Mouse (Mus musculus) urinary bladder, postnatal 25 days (tissue): ENCODE measurements around the gene Klhl21.
A peak's percentile ranks its signal among the peaks of the same experiment; 100 is the strongest.
"Not testable (repeated sequence)": the region's sequence is repeated elsewhere in the genome, so short reads cannot be mapped to it uniquely, and the experiment has no call there.

Source experiments
- DNase-seq: peaks from one replicate; pipeline ENCODE4 v3.0.0; 2022; ENCODE audit warnings: low spot score

Gene Klhl21

DNA sequence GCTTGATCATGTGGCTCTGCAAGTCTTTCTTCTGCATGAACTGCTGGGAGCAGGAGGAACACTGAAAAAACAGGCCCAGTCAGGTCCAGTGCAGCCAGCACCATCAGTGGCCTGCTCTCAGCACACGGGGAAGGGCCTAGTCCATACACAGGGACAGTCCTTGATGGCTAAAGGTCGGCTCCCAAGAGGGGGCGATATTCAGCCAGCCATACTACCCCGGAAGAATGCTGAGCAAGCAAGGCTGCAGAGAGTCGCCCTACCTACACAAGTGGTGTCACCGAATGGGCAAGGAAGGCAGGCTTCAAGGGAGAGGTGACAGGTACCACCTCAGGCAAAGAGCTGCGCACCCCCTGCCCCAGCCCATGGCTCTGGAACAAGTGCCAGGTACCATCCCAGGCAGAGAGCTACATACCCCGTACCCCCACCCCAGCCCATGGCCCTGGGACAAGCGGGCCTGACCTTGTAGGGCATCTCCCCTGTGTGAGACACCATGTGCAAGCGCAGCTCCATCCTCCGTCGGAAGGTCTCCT is 13.0 kb downstream of the Klhl21 start:
- no peak for DNase-seq

DNA sequence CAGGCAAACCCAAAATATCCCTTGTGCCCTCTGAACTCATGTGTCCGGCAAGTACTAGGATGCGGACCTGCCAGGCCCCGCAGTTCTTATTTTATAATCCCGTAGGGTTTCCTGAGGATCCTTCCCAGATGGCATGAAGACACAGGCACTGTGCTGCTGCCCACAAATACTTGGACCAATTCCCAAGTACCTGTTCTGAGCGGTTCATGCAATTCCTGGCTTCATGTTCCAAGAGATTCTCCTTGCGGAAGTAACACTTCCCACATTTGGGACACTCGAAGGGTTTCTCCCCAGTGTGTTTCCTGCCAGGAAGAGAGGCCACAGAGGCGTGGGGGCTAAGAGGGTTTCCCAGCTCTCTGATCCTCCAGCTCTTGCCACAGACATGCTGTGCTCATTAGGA is 13.9 kb downstream of the Klhl21 start:
- DNase-seq: no peak

DNA sequence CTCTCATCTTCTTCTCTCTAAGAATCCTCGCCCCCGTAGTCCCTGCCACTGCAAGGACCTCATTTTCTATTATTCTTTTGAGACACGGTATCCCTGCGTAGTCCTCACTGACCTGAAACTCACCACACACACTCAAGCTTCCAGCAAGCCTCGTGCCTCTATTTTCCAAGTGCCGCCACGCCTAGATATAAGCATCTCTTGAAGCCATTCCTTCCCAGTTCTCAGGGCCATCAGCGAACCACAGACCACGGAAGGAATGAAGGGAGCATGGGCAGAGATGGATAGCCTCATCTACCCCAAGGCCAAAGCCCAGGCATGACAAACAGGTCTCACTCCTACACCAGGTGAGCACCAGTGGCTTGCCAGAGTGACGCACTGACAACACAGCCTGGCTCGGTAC is 15.9 kb downstream of the Klhl21 start:
- no peak for DNase-seq

DNA sequence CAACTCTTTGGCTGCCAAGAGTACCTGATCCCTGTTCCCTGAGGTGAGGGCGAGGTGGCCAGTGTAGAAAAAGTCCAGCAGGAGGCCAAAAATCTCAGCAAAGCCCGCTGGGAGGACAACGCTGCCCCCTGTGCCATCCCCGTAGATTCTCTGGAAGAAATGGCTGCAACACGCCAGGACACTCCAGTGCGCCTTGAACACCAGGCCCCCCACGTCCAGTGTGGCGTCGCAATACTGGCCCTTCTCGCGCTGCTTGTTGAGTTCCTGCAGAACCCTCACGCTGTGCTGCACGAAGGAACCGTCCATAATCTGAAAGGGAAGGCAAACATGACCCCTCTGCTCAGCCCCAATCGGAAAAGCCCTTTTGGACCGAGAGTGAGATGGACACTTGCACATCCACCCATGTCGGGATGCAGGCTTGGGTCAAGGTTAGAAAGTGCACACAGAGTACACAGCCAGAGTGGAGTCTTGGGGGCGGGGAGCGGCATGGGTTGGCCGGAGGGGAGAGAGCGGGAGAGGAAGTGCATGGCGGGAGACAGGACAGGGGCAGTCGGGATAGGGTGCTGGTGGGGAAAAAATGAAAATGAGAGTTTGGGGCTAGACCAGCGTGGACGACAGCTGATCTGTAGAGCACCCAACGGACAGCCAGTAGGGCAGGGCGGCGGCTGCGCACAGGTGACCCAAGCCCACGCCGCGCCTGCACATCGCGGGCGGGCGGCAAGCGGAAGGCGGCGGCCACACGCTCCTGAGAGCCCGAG is 18.3 kb downstream of the Klhl21 start:
- no peak for DNase-seq

DNA sequence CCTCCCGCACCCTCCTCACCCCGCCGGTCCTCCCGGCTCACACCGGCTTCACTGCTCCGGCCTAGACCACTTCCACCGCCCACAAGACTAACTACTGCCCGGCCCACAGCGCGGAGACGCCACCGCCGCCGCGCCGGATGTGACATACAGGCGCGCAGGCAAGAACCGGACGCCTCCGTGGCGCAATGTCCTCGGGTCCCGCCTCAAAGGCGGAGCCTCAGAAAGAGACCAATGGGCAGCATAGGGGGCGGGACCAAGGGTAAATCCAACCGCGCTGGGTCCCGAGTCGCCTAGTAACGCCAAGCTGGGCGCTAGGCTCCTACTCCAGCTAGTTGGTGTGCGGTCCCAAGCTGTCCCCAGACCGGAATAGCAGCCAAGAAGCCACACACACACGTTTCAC is 18.9 kb downstream of the Klhl21 start, which contains the start of gene Zbtb48:
Zbtb48 (minus strand) TSS at position 148 of the 400 bp plus-strand sequence.
- DNase-seq: peak; percentile 91

DNA sequence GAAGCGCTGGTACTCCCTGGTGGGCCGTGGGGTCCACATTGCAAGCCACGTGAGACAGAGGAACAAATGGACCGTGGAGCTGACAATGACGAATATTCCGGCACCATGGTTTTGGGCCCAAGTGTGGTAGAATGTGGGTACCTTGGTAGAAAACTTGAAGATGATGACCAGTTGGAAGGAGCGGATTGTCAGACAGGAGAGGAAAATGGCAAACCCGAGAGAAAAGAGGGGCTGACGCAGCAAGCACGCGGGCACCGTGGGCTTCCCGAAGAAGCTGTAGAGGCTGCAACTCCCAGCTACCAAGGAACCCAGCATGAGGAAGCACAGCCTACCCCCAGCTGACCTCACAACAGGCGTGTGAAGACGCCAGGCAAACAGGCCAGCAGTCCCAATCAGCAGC is 19.9 kb downstream of the Klhl21 start:
- no peak for DNase-seq

- DNase-seq: no peak
Observed at GRCm38 (mm10) chr4:152029087-152029486, 20.5 kb downstream of the Klhl21 start.

GRCm38 (mm10) chr4:152029997-152030396 is 21.4 kb downstream of the Klhl21 start:
- no peak for DNase-seq

- no peak for DNase-seq
Observed at GRCm38 (mm10) chr4:152032922-152033321, 24.3 kb downstream of the Klhl21 start.

- not testable (repeated sequence) for DNase-seq
Observed at GRCm38 (mm10) chr4:152036464-152036863, 27.9 kb downstream of the Klhl21 start.

GRCm38 (mm10) chr4:152038225-152038984 is 29.8 kb downstream of the Klhl21 start, which contains the start of gene Tas1r1:
TSS of gene Tas1r1 (minus strand) at chr4:152038568.
- no peak for DNase-seq

DNA sequence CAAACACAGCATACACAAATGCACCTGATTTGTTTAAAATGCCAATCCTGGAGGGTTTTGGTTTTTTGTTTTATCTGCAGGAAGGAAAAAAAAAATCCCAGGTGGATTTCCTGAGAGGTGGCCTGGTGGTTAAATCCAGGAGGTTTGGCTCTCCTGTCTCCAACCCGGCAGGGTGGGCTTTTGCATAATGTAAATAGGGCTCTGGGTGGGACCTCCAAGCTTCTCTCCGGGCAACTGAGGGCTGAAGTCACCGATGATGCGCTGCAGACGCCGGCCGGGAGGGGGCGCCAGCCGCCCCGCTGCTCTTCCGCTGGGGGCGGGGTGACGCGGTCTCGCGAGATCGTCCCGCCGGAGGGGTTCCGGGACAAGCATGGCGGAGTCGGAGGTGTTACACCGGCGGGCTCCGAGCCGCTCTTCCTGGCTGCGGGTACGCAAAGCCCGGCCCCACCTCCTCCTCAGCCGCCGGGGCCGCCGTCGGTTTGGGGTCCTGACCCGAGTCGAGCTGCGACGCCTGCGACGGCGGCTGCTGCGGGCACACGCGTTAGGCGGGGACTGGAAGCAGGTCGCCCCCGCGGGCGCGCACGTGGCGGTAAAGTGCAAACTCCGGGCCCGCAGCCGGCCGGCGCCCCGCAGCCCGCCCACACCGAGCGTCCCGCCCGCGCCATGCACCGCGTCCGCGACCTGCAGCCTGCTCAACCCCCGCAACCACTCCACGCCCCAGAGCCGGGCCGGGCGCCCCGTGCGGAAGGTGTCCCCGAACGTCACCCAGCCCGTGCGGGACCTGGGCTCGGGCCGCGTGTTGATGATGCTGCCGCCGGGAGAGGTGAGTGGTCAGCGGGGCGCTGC is 30.6 kb downstream of the Klhl21 start, which contains the start of gene Nol9:
Nol9 (plus strand) TSS at position 337 of the 846 bp plus-strand sequence.
- DNase-seq: peak; percentile 98

GRCm38 (mm10) chr4:152039831-152040310 is 31.3 kb downstream of the Klhl21 start:
- DNase-seq: no peak

GRCm38 (mm10) chr4:152041924-152042641 is 33.5 kb downstream of the Klhl21 start:
- no peak for DNase-seq

- DNase-seq: no peak
Observed at GRCm38 (mm10) chr4:152043171-152043570, 34.6 kb downstream of the Klhl21 start.

GRCm38 (mm10) chr4:152044609-152045008 is 36.0 kb downstream of the Klhl21 start:
- no peak for DNase-seq

GRCm38 (mm10) chr4:152062390-152063110 is 53.9 kb downstream of the Klhl21 start:
- no peak for DNase-seq

- DNase-seq: no peak
Observed at GRCm38 (mm10) chr4:152067280-152067679, 58.7 kb downstream of the Klhl21 start.
